Mouse (Mus musculus): ENCODE measurements around the gene Prepl.

- TF ChIP-seq POLR2A (IDR thresholded peaks at IDR 0.05; ENCODE audit: borderline replicate concordance, extremely low read depth, insufficient read depth, insufficient read length, poor library complexity, severe bottlenecking) (no peak), CTCF (IDR thresholded peaks at IDR 0.05; ENCODE audit: borderline replicate concordance, extremely low read depth, insufficient read depth, insufficient read length) (no peak)
Measured at GRCm38 (mm10) chr17:85098677-85099323, 8.8 kb upstream of the Prepl start.
